Mouse (Mus musculus): Measurements from ENCODE around the gene Ube2n. TPM values are rescaled to one million over a fixed set of nuclear protein-coding genes. Genes with fewer than 3 reads are reported as not detected.

Ube2n gene
- polyA plus RNA-seq, 1 experiment from 2014 or later: 390 TPM

- Histone ChIP-seq H3K27ac (peak overlapping the region; percentile 85), H3K27me3 (no peaks in the 10 kb centered on the region), H3K9me3 (no peaks in the 10 kb centered on the region), H3K36me3 (no peaks in the 10 kb centered on the region), H3K4me2 (peak overlapping the region; percentile 11; the same call in 1 of the 2 replicates), H3K9ac (no peak overlapping the region), H3K4me3 (no peak overlapping the region), H3K4me1 (peaks cover 33% of the 10 kb centered on the region)
- 63% methylated on average over 5 of the region's 5 CpGs for WGBS
- ATAC-seq (ENCODE audit: borderline replicate concordance, extremely low read depth, low FRiP score, low TSS enrichment): 0 out of 2 replicates have a peak, but pooled peaks have one; percentile 59
Measured at GRCm38 (mm10) chr10:95526495-95527122, 11.7 kb downstream of the Ube2n start.

GRCm38 (mm10) chr10:95530551-95531121, 15.7 kb downstream of the Ube2n start:
- Histone ChIP-seq H3K9ac (no peak overlapping the region), H3K4me2 (no peak overlapping the region), H3K4me3 (no peak overlapping the region), H3K9me3 (no peaks in the 10 kb centered on the region), H3K27ac (no peak overlapping the region), H3K36me3 (no peaks in the 10 kb centered on the region), H3K4me1 (peaks cover 22% of the 10 kb centered on the region; the same call in 1 of the 2 replicates), H3K27me3 (no peaks in the 10 kb centered on the region)
- no peak for ATAC-seq (ENCODE audit: borderline replicate concordance, extremely low read depth, low FRiP score, low TSS enrichment)
- whole genome bisulfite sequencing: 75% methylated on average over 2 of the region's 2 CpGs

DNA sequence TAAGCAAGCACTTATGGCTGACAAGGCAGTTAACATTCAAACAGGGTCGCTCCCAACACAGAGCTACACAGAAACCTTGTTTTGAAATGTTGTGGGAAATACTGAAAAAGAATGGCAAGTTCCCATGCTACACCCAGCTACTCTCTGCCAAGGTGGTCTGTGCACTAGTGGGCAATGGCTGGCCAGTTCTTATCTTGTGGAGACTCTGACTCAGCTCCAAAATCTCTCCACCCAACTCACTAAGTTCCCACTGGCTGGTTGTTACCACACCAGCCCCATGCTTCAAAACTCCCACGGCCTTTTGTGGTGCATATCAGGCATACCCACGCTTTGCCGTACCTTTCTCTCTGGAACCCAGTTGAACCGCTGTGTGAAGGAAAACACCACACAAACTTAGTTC, 18.0 kb downstream of the Ube2n start:
- WGBS: 85% methylated on average over 5 of the region's 5 CpGs
- Histone ChIP-seq H3K4me2 (no peak overlapping the region), H3K9ac (no peak overlapping the region), H3K27me3 (no peaks in the 10 kb centered on the region), H3K36me3 (no peaks in the 10 kb centered on the region), H3K4me3 (no peak overlapping the region), H3K9me3 (no peaks in the 10 kb centered on the region), H3K4me1 (0 out of 2 replicates have a peak, but pooled peaks cover 9% of the 10 kb centered on the region), H3K27ac (no peak overlapping the region)
- ATAC-seq (ENCODE audit: borderline replicate concordance, extremely low read depth, low FRiP score, low TSS enrichment): no peak

DNA sequence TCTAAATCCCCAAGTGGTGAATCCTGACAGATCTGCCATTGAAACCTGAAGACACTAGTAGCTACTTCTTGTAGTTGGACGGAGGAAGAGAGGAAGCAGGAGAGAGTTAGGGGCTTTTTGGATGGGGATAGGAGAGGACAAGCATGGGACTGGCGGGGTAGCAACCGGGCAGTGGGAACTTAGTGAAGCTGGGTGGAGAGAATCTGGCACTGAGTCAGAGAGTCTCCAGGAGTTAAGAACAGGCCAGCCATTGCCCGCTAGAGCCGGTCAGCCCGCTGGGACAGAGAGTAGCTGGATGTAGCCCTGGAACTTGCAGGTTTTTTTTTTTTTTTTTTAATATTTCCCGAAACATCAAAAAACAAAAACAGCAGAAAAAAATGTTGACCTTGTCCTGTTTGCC, 18.4 kb downstream of the Ube2n start:
- Histone ChIP-seq H3K4me1 (0 out of 2 replicates have a peak, but pooled peaks cover 6% of the 10 kb centered on the region), H3K27ac (no peak overlapping the region), H3K27me3 (no peaks in the 10 kb centered on the region), H3K4me3 (no peak overlapping the region), H3K9me3 (no peaks in the 10 kb centered on the region), H3K9ac (no peak overlapping the region), H3K4me2 (no peak overlapping the region), H3K36me3 (no peaks in the 10 kb centered on the region)
- 84% methylated on average over 7 of the region's 7 CpGs for WGBS
- no peak for ATAC-seq (ENCODE audit: borderline replicate concordance, extremely low read depth, low FRiP score, low TSS enrichment)

- Histone ChIP-seq H3K4me2 (no peak overlapping the region), H3K9me3 (no peaks in the 10 kb centered on the region), H3K27me3 (no peaks in the 10 kb centered on the region), H3K9ac (no peak overlapping the region), H3K36me3 (no peaks in the 10 kb centered on the region), H3K4me3 (no peak overlapping the region), H3K4me1 (0 out of 2 replicates have a peak, but pooled peaks cover 4% of the 10 kb centered on the region), H3K27ac (no peak overlapping the region)
- WGBS: 83% methylated on average over 8 of the region's 8 CpGs
- no peak for ATAC-seq (ENCODE audit: borderline replicate concordance, extremely low read depth, low FRiP score, low TSS enrichment)
Measured at GRCm38 (mm10) chr10:95535399-95536221, 20.7 kb downstream of the Ube2n start.

DNA sequence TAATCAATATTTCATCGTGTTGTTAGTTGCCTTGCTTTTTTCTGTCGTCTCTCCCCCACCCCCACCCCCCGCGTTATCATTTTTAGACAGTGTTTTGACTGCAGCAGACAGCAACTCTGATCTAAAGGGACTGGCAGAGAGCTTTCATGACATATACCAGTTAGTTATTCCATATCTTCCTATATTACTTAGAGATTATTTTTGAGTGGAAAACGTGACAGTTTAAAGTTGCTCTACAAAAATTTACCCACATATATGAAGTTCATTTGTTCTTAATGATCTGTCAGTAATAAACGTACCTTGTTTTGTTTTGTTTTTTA, 21.2 kb downstream of the Ube2n start:
- H3K4me2 ChIP-seq: no peak overlapping the region
- no peak overlapping the region for H3K9ac ChIP-seq
- no peaks in the 10 kb centered on the region for H3K27me3 ChIP-seq
- ATAC-seq (ENCODE audit: borderline replicate concordance, extremely low read depth, low FRiP score, low TSS enrichment): no peak
- H3K36me3 ChIP-seq: no peaks in the 10 kb centered on the region
- H3K27ac ChIP-seq: no peak overlapping the region
- no peak overlapping the region for H3K4me3 ChIP-seq
- no peaks in the 10 kb centered on the region for H3K9me3 ChIP-seq
- 66% methylated on average over 6 of the region's 6 CpGs for WGBS
- 0 out of 2 replicates have a peak, but pooled peaks cover 4% of the 10 kb centered on the region for H3K4me1 ChIP-seq

GRCm38 (mm10) chr10:95539260-95539659, 24.3 kb downstream of the Ube2n start:
- H3K36me3 ChIP-seq: peaks cover 8% of the 10 kb centered on the region; the same call in 1 of the 2 replicates
- 0 out of 2 replicates have a peak, but pooled peaks cover 4% of the 10 kb centered on the region for H3K4me1 ChIP-seq
- H3K4me3 ChIP-seq: no peak overlapping the region
- no peak for ATAC-seq (ENCODE audit: borderline replicate concordance, extremely low read depth, low FRiP score, low TSS enrichment)
- no peaks in the 10 kb centered on the region for H3K9me3 ChIP-seq
- no peaks in the 10 kb centered on the region for H3K27me3 ChIP-seq
- H3K4me2 ChIP-seq: no peak overlapping the region
- 73% methylated on average over 3 of the region's 3 CpGs for WGBS
- H3K27ac ChIP-seq: no peak overlapping the region
- H3K9ac ChIP-seq: no peak overlapping the region

DNA sequence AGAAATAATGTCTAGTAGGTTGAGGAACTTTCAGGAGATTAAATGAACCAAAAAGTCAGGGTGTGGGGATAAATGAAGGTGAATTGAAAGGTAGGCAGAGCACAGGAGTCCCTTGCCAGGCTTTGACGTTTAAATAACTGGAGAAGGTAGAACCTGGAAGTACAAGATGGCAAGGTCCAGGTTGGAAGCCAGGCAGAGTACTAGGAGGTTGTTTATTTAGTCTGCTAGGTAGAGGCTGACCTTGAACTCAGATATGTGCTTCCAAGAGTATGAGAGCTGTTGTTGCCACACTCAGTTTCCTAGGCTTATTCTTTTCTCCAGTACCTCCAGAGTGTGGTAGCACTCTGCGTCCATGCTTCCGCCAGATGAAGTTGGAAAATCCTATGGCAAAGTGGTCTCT, 24.9 kb downstream of the Ube2n start:
- Histone ChIP-seq H3K36me3 (peaks cover 9% of the 10 kb centered on the region; the same call in 1 of the 2 replicates), H3K9ac (no peak overlapping the region), H3K4me1 (0 out of 2 replicates have a peak, but pooled peaks cover 4% of the 10 kb centered on the region), H3K9me3 (no peaks in the 10 kb centered on the region), H3K4me3 (no peak overlapping the region), H3K27ac (no peak overlapping the region), H3K27me3 (no peaks in the 10 kb centered on the region), H3K4me2 (no peak overlapping the region)
- WGBS: 83% methylated on average over 3 of the region's 3 CpGs
- ATAC-seq (ENCODE audit: borderline replicate concordance, extremely low read depth, low FRiP score, low TSS enrichment): no peak

- 82% methylated on average over 4 of the region's 4 CpGs for WGBS
- Histone ChIP-seq H3K27me3 (no peaks in the 10 kb centered on the region), H3K4me2 (no peak overlapping the region), H3K9me3 (no peaks in the 10 kb centered on the region), H3K9ac (no peak overlapping the region), H3K4me3 (no peak overlapping the region), H3K27ac (no peak overlapping the region), H3K36me3 (peaks cover 26% of the 10 kb centered on the region), H3K4me1 (0 out of 2 replicates have a peak, but pooled peaks cover 4% of the 10 kb centered on the region)
- no peak for ATAC-seq (ENCODE audit: borderline replicate concordance, extremely low read depth, low FRiP score, low TSS enrichment)
Measured at GRCm38 (mm10) chr10:95542916-95543315, 28.0 kb downstream of the Ube2n start.

DNA sequence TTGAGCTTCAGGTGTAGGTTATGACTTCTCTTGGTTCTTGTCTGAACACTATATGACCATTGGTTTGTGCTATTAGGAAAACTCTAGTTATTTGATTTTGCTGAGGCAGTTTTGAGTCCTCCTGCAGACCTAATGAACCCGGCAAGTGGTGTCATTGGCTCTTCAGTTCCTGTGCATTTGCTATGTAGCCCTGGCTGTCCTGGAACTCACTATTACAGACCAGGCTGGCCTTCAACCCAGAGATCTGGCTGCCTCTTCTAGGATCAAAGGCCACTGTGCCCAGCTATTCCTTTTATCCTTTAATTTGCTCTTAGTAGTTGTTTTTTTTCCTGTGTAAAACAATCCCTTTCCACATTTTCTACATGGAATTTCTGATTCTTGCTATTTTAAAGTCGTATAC, 28.4 kb downstream of the Ube2n start:
- Histone ChIP-seq H3K27ac (no peak overlapping the region), H3K9ac (no peak overlapping the region), H3K4me1 (0 out of 2 replicates have a peak, but pooled peaks cover 4% of the 10 kb centered on the region), H3K27me3 (no peaks in the 10 kb centered on the region), H3K36me3 (peaks cover 31% of the 10 kb centered on the region), H3K4me3 (no peak overlapping the region), H3K4me2 (no peak overlapping the region), H3K9me3 (no peaks in the 10 kb centered on the region)
- 81% methylated on average over 2 of the region's 2 CpGs for WGBS
- ATAC-seq (ENCODE audit: borderline replicate concordance, extremely low read depth, low FRiP score, low TSS enrichment): no peak

GRCm38 (mm10) chr10:95544004-95544403, 29.1 kb downstream of the Ube2n start:
- H3K9ac ChIP-seq: no peak overlapping the region
- no peak overlapping the region for H3K4me3 ChIP-seq
- H3K27ac ChIP-seq: no peak overlapping the region
- no peaks in the 10 kb centered on the region for H3K27me3 ChIP-seq
- H3K9me3 ChIP-seq: no peaks in the 10 kb centered on the region
- H3K4me1 ChIP-seq: 0 out of 2 replicates have a peak, but pooled peaks cover 4% of the 10 kb centered on the region
- no peak for ATAC-seq (ENCODE audit: borderline replicate concordance, extremely low read depth, low FRiP score, low TSS enrichment)
- H3K36me3 ChIP-seq: peaks cover 34% of the 10 kb centered on the region
- H3K4me2 ChIP-seq: no peak overlapping the region

- no peak overlapping the region for H3K4me2 ChIP-seq
- H3K9me3 ChIP-seq: no peaks in the 10 kb centered on the region
- no peak overlapping the region for H3K27ac ChIP-seq
- no peaks in the 10 kb centered on the region for H3K4me1 ChIP-seq
- H3K36me3 ChIP-seq: peaks cover 41% of the 10 kb centered on the region
- H3K4me3 ChIP-seq: no peak overlapping the region
- WGBS: 80% methylated on average over 2 of the region's 2 CpGs
- no peak overlapping the region for H3K9ac ChIP-seq
- no peaks in the 10 kb centered on the region for H3K27me3 ChIP-seq
- ATAC-seq (ENCODE audit: borderline replicate concordance, extremely low read depth, low FRiP score, low TSS enrichment): no peak
Measured at GRCm38 (mm10) chr10:95544651-95545050, 29.7 kb downstream of the Ube2n start.
